Mouse (Mus musculus) E14TG2a.4 (cell line): ENCODE data around the gene Plekhh1.
"Not testable (repeated sequence)": the region's sequence is repeated elsewhere in the genome, so short reads cannot be mapped to it uniquely, and the experiment has no call there.

ENCODE experiments used
- H3K27me3 ChIP-seq: 2 replicates; pipeline ENCODE4 v1.6.1; 2014; ENCODE audit warnings: low read length, control low read depth; ENCODE audit not compliant: insufficient read depth
- H3K36me3 ChIP-seq: 2 replicates; pipeline ENCODE4 v1.6.1; 2014; ENCODE audit warnings: low read length, control low read depth; ENCODE audit not compliant: insufficient read depth
- H3K4me1 ChIP-seq: replicated peaks from 2 replicates; pipeline ENCODE4 v1.6.1; 2014; ENCODE audit warnings: low read depth, low read length, control low read depth
- H3K4me3 ChIP-seq: replicated peaks from 2 replicates; pipeline ENCODE4 v1.5.1; 2014; ENCODE audit warnings: mild to moderate bottlenecking, low read length
- H3K9me3 ChIP-seq: 2 replicates; pipeline ENCODE4 v1.6.1; 2014; ENCODE audit warnings: low read length, control low read depth
- CTCF ChIP-seq: conservative IDR thresholded peaks from 2 replicates; pipeline ENCODE4 v1.5.1; 2014; ENCODE audit warnings: low read length
- NANOG ChIP-seq: IDR thresholded peaks from 2 replicates; pipeline ENCODE4 v1.6.1; 2014; ENCODE audit warnings: borderline replicate concordance, low read length, mixed read lengths
- POU5F1 ChIP-seq: IDR thresholded peaks from 2 replicates; pipeline ENCODE4 v1.6.1; 2014; ENCODE audit warnings: low read length, borderline replicate concordance

Plekhh1 gene

DNA sequence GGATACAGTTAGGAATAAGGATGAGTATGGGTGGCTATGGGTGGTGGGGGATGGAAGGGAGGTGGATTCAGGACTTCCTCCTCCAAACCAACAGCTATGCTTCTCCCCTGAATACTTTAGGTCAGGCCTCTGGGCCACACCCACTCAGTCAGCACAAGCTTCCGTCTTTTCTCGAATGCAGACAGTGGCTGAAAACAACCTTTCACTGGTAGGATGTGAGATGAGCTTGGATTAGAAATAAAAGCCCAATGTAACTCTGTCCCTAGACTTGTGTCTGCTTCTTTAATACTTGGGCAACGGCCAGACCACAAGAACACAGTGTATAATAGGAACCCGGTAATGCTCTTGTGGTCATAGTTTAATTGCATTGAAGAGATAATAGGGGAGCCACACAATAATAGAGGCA lies 11.0 kb upstream of the Plekhh1 start:
- Histone ChIP-seq H3K27me3 (no peaks in the 10 kb centered on the region), H3K36me3 (no peaks in the 10 kb centered on the region), H3K4me1 (peaks cover 55% of the 10 kb centered on the region), H3K9me3 (no peaks in the 10 kb centered on the region), H3K4me3 (no peak overlapping the region)
- TF ChIP-seq NANOG: no peak
- no peak for TF ChIP-seq POU5F1
- TF ChIP-seq CTCF: no peak

DNA sequence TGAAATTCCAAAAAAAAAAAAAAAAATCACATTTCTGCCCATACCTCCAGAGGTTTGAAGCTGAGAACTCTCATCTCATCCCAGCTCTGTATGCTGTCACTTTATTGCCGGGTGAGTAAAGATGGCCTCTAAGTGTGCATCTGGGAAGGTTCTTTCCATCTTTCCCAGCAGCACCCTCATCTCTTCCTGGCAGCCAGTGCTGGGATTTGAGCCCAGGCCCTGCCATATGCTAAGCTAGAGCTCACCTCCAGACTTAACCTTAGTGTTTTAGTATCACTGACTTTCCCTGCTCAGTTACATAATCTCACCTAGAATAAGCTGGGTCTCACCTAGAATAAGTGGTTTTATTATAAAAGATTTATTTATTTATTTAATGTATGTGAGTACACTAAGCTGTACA lies 7.1 kb upstream of the Plekhh1 start:
- Histone ChIP-seq H3K27me3 (no peaks in the 10 kb centered on the region), H3K9me3 (no peaks in the 10 kb centered on the region), H3K4me3 (no peak overlapping the region), H3K36me3 (no peaks in the 10 kb centered on the region), H3K4me1 (peaks cover 18% of the 10 kb centered on the region)
- TF ChIP-seq CTCF (no peak), POU5F1 (no peak), NANOG (no peak)

DNA sequence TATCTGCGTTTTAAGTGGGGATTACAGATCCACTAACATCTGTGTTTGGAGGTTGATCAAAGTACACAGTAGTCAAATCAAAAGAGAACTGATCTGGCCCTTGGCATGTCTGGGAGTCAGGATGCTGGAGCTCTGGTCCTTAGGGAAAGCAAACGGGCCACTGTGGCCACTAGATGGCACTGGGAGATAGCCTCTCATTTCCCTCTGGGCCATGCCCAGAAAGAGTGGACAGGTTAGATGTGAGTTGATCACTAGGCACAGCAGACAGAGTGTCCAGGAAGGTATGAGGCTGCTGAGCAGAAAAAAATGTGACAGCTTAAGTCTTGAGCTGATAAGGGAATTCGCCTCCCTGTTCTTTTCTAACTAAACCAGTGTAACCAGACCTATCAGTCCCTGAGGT lies 6.1 kb upstream of the Plekhh1 start:
- H3K9me3 ChIP-seq: no peaks in the 10 kb centered on the region
- peak; percentile 52 for TF ChIP-seq CTCF
- no peak for TF ChIP-seq POU5F1
- no peak for TF ChIP-seq NANOG

DNA sequence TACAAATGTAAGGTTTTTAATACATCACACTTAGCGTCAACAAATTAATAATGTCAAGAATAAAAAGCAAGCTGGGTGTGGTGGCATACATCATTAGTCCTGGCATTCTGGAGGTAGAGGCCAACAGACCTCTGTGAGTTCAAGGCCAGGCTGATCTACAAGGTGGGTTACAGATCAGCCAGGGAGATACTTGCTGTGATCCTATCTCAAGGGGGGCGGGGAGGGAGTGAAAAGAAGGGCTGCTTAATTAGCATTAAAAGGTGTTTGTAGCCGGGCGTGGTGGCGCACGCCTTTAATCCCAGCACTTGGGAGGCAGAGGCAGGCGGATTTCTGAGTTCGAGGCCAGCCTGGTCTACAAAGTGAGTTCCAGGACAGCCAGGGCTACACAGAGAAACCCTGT lies 1.4 kb upstream of the Plekhh1 start:
- peaks cover 35% of the 10 kb centered on the region for H3K4me1 ChIP-seq
- not testable (repeated sequence) for H3K4me3 ChIP-seq

More for the DNA sequence above, 6.1 kb upstream of the Plekhh1 start:
- Histone ChIP-seq H3K27me3 (no peaks in the 10 kb centered on the region), H3K4me1 (peaks cover 16% of the 10 kb centered on the region), H3K36me3 (no peaks in the 10 kb centered on the region), H3K4me3 (no peak overlapping the region)

DNA sequence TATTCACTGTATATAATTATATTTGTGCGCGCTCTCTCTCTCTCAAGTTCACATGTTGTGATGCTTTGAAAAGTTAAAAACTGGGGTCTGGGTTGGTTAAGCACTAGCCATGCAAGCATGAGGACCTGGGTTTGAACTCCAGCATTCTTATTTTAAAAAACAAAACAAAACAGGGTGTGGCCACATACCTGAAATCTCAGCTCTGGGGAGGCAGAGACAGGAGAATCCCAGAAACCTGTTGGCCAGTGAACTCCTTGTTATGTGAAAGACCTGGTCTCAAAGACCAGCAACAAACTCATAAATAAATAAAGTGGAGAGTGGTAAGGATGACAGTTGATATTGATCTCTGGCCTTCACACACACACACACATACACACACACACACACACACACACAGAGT lies 5.4 kb downstream of the Plekhh1 start:
- H3K36me3 ChIP-seq: peaks cover 7% of the 10 kb centered on the region
- no peak overlapping the region for H3K4me3 ChIP-seq
- peaks cover 3% of the 10 kb centered on the region; the same call in 1 of the 2 replicates for H3K27me3 ChIP-seq
- TF ChIP-seq POU5F1 (no peak), CTCF (no peak), NANOG (no peak)
- H3K9me3 ChIP-seq: no peaks in the 10 kb centered on the region
- peaks cover 84% of the 10 kb centered on the region for H3K4me1 ChIP-seq

More for the DNA sequence above, 1.4 kb upstream of the Plekhh1 start:
- not testable (repeated sequence) for H3K36me3 ChIP-seq, H3K27me3 ChIP-seq, H3K9me3 ChIP-seq

DNA sequence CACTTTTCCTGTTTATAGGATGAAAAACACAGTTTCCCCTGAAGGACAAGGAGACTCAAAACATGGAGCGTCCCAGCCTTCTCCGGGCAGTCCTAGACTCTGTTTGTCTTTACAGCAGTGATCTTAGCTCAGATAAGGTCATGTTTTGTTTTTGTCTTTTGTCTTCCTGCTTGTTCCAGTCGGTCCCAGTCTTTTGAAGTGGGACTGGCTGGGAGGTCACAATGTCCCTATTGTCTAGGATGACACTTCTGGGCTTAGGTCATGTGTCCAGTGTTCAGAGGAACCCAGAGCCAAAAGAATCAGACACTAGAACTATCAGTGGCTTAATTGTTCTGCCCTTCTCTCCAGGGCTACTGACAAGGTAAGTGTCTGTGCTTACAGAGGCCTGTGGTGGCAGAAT lies 6.4 kb downstream of the Plekhh1 start:
- H3K27me3 ChIP-seq: no peaks in the 10 kb centered on the region
- TF ChIP-seq NANOG: peak; percentile 79
- TF ChIP-seq POU5F1: no peak
- TF ChIP-seq CTCF: no peak
- no peaks in the 10 kb centered on the region for H3K9me3 ChIP-seq
- peaks cover 86% of the 10 kb centered on the region for H3K4me1 ChIP-seq
- no peak overlapping the region for H3K4me3 ChIP-seq
- H3K36me3 ChIP-seq: peaks cover 9% of the 10 kb centered on the region

DNA sequence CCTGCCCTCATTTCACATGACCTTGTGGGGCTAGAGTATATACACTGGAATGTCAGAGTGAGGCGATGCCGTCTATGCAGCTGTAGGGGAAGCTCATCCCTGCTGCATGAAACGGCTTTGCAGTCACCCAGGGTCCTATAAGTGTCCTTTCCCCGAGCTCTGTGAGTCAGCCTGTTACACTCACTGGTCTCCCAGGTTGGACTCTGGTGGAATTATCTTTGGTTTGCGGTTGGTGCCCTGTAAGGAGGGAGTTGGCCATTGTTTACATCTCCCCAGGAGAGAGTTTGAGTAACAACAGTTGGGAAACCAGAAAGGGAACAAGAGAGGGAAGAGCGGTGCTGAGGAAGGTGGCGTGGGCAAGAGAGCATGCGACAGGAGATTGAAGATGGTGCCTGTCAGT lies 10.7 kb downstream of the Plekhh1 start:
- no peaks in the 10 kb centered on the region for H3K9me3 ChIP-seq
- H3K27me3 ChIP-seq: no peaks in the 10 kb centered on the region
- peak overlapping the region; percentile 26; the same call in 1 of the 2 replicates for H3K4me3 ChIP-seq
- H3K4me1 ChIP-seq: peaks cover 84% of the 10 kb centered on the region
- no peak for TF ChIP-seq NANOG
- TF ChIP-seq POU5F1: no peak
- no peak for TF ChIP-seq CTCF
- H3K36me3 ChIP-seq: peaks cover 40% of the 10 kb centered on the region

DNA sequence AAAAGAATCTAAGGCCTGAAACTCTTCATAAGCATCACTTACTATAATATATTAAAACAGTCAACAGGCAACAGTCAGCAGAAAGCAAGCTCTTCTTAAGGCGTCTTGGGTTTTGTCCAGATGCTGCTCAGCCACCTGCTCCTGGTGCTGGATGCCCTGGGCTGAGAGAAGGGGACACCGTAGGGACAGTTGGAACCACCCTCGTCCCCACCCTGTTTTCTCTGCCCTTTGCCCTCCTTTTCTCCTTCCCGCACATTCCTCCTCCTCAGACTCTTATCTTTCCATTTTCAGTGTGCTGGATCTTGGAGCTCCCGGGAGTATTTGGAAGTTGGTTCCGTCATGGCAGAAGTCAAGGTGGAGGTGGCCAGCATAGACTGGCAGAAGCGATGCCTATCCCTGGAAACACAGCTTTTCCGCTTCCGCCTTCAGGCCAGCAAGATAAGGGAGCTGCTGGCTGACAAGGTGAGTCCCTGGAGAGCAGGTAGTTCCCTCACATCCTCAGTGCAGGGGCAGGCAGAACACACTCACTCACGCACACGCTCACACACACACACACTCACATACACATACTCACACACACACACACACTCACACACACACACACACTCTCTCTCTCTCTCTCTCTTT lies 11.4 kb downstream of the Plekhh1 start:
- peaks cover 78% of the 10 kb centered on the region for H3K4me1 ChIP-seq
- no peaks in the 10 kb centered on the region for H3K9me3 ChIP-seq
- H3K27me3 ChIP-seq: no peaks in the 10 kb centered on the region
- H3K4me3 ChIP-seq: peak overlapping the region; percentile 26; the same call in 1 of the 2 replicates
- TF ChIP-seq NANOG (no peak), CTCF (no peak), POU5F1 (no peak)
- peaks cover 44% of the 10 kb centered on the region for H3K36me3 ChIP-seq

DNA sequence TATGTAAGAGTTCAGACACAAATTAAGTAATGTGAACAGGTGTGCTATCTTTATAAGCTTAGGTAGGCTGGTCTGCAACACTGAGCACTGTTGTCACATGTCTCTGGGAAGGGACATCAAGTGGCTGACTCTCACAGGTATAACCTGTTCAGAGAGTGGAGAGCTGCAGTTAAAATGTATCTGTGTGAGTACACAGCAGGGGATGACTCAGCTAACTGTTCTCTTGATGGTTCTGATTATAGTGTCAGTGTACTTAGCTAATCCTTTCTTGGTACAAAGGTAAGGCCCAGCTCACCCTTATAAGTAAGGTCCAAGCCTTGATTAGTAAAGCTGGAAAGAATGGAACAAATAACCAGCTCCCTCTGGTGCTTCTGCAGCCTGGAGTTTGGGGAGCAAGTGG lies 12.5 kb downstream of the Plekhh1 start:
- Histone ChIP-seq H3K4me3 (no peak overlapping the region), H3K36me3 (peaks cover 45% of the 10 kb centered on the region), H3K27me3 (no peaks in the 10 kb centered on the region), H3K9me3 (no peaks in the 10 kb centered on the region), H3K4me1 (peaks cover 67% of the 10 kb centered on the region)
- TF ChIP-seq NANOG (peak; percentile 98), CTCF (no peak), POU5F1 (no peak)
